Mouse (Mus musculus): ENCODE data around the gene Zfand6.

DNA sequence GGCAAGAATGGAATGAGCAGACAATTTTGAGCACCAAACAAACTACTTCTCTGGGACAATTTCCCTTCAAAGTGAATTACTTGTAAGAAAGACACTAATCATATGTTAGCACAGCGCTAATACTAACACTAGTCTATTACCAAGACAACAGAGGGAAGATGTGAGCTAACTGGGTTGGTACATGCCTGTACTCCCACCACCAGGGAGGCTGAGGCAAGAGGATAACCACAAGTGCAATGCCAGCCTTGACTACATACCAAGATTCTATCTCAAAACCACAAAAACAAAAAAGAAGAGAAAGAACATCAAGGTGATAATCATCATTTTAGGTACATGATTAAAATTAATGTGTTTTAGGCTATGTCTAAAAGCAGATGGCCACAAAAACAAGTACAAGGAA lies 8.2 kb downstream of the Zfand6 start:
- TF ChIP-seq EP300 (IDR thresholded peaks at IDR 0.05) (no peak), CTCF (IDR thresholded peaks at IDR 0.05) (no peak)
